Mouse (Mus musculus) CH12.LX (cell line): ENCODE data around the gene Pcyt2. TPM values are rescaled to one million over a fixed set of nuclear protein-coding genes. Genes with fewer than 3 reads are reported as not detected.

ENCODE experiments used
- DNase-seq: peaks from one replicate; pipeline ENCODE4 v3.0.0-alpha.2; 2013; ENCODE audit errors: extremely low read depth
- H3K27ac ChIP-seq: 2 replicates; pipeline ENCODE4 v1.5.1; 2012; ENCODE audit warnings: low read depth, mild to moderate bottlenecking, control low read depth, moderate library complexity; ENCODE audit not compliant: insufficient read depth
- H3K27me3 ChIP-seq: replicated peaks from 2 replicates; pipeline ENCODE3; 2012; ENCODE audit warnings: inconsistent platforms
- H3K36me3 ChIP-seq, 2 experiments: replicated peaks in 1 of 2; 2 replicates each; pipeline versions ENCODE3 to v1.6.1; 2012; ENCODE audit warnings: inconsistent platforms in 1 of 2, low read length in 1 of 2, mild to moderate bottlenecking in 1 of 2, mixed read lengths in 1 of 2, moderate library complexity in 1 of 2; ENCODE audit not compliant: control insufficient read depth in 1 of 2, insufficient read depth in 1 of 2
- H3K4me1 ChIP-seq, 2 experiments: 2 replicates each; pipeline ENCODE4 v1.6.1; 2012; ENCODE audit warnings: inconsistent platforms in 1 of 2, moderate library complexity in 1 of 2; ENCODE audit not compliant: insufficient read depth in 2 of 2, control insufficient read depth in 1 of 2
- H3K4me2 ChIP-seq: 2 replicates; pipeline ENCODE4 v1.6.1; 2012; ENCODE audit warnings: low read depth, mild to moderate bottlenecking, control low read depth; ENCODE audit not compliant: poor library complexity, insufficient read depth, severe bottlenecking
- H3K4me3 ChIP-seq, 3 experiments: fragments of 150-350 bp in 1 of 3; sonication (generic) in 1 of 3; replicated peaks in 1 of 3; 2 replicates each; pipeline versions ENCODE3 to v1.5.1; 2011 to 2012; ENCODE audit warnings: low read depth in 2 of 3, low read length in 2 of 3, mild to moderate bottlenecking in 2 of 3, moderate library complexity in 2 of 3, control low read depth in 1 of 3, improper control_type of control experiment in 1 of 3, inconsistent platforms in 1 of 3, mixed read lengths in 1 of 3; ENCODE audit not compliant: poor library complexity in 1 of 3
- H3K79me2 ChIP-seq: replicated peaks from 2 replicates; pipeline ENCODE4 v1.6.1; 2012; ENCODE audit warnings: mild to moderate bottlenecking, moderate library complexity; ENCODE audit not compliant: control insufficient read depth, poor library complexity, insufficient read depth, severe bottlenecking; ENCODE audit errors: extremely low read depth
- H3K9ac ChIP-seq: 2 replicates; pipeline ENCODE4 v1.6.1; 2012; ENCODE audit warnings: low read depth, mild to moderate bottlenecking, control low read depth, moderate library complexity; ENCODE audit not compliant: insufficient read depth
- H3K9me3 ChIP-seq: replicated peaks from 2 replicates; pipeline ENCODE3; 2012; ENCODE audit warnings: low read length, inconsistent platforms, mixed read lengths
- CHD1 ChIP-seq: IDR thresholded peaks from 2 replicates; pipeline ENCODE4 v1.6.1; 2012; ENCODE audit warnings: low read depth, low read length, improper control_type of control experiment, inconsistent platforms
- CHD2 ChIP-seq: IDR thresholded peaks from 2 replicates; pipeline ENCODE4 v1.6.1; 2011; ENCODE audit warnings: low read length, improper control_type of control experiment
- CTCF ChIP-seq, 2 experiments: IDR thresholded peaks in 1 of 2; conservative IDR thresholded peaks in 1 of 2; 2 replicates each; pipeline ENCODE4 v1.5.1; 2011 to 2012; ENCODE audit warnings: low read depth in 2 of 2, low read length in 2 of 2, improper control_type of control experiment in 1 of 2, inconsistent platforms in 1 of 2, mild to moderate bottlenecking in 1 of 2, moderate library complexity in 1 of 2
- ELF1 ChIP-seq: IDR thresholded peaks from 2 replicates; pipeline ENCODE4 v1.6.1; 2014; ENCODE audit warnings: low read depth, mild to moderate bottlenecking, inconsistent platforms, low read length, improper control_type of control experiment
- ETS1 ChIP-seq: conservative IDR thresholded peaks from 2 replicates; pipeline ENCODE4 v1.6.1; 2012; ENCODE audit warnings: low read depth, mild to moderate bottlenecking, inconsistent platforms, low read length, improper control_type of control experiment, moderate library complexity
- IRF4 ChIP-seq: IDR thresholded peaks from 2 replicates; pipeline ENCODE4 v1.6.1; 2014; ENCODE audit warnings: low read depth, mild to moderate bottlenecking, inconsistent platforms, low read length, improper control_type of control experiment
- JUN ChIP-seq: IDR thresholded peaks from 2 replicates; pipeline ENCODE4 v1.6.1; 2011; ENCODE audit warnings: low read depth, mild to moderate bottlenecking, low read length, improper control_type of control experiment, moderate library complexity; ENCODE audit not compliant: insufficient read depth
- JUND ChIP-seq: conservative IDR thresholded peaks from 2 replicates; pipeline ENCODE4 v1.6.1; 2011; ENCODE audit warnings: low read depth, low read length, improper control_type of control experiment
- KAT2A ChIP-seq: IDR thresholded peaks from 2 replicates; pipeline ENCODE4 v1.6.1; 2012; ENCODE audit warnings: low read length, improper control_type of control experiment, inconsistent platforms; ENCODE audit not compliant: insufficient replicate concordance
- MAFK ChIP-seq: IDR thresholded peaks from 2 replicates; pipeline ENCODE4 v1.6.1; 2011; ENCODE audit warnings: low read length, improper control_type of control experiment; ENCODE audit not compliant: insufficient replicate concordance
- MAX ChIP-seq: IDR thresholded peaks from 2 replicates; pipeline ENCODE4 v1.6.1; 2011; ENCODE audit warnings: low read length, improper control_type of control experiment
- MAZ ChIP-seq: IDR thresholded peaks from 2 replicates; pipeline ENCODE4 v1.6.1; 2012; ENCODE audit warnings: low read depth, mild to moderate bottlenecking, inconsistent platforms, low read length, improper control_type of control experiment, moderate library complexity
- MEF2A ChIP-seq: IDR thresholded peaks from 2 replicates; pipeline ENCODE4 v1.6.1; 2014; ENCODE audit warnings: low read depth, mild to moderate bottlenecking, inconsistent platforms, low read length, improper control_type of control experiment, borderline replicate concordance
- MYC ChIP-seq: IDR thresholded peaks from 2 replicates; pipeline ENCODE4 v1.6.1; 2011; ENCODE audit warnings: low read depth, mild to moderate bottlenecking, improper control_type of control experiment, low read length
- NELFE ChIP-seq: IDR thresholded peaks from 2 replicates; pipeline ENCODE4 v1.6.1; 2011; ENCODE audit warnings: low read depth, low read length, improper control_type of control experiment
- NRF1 ChIP-seq: IDR thresholded peaks from 2 replicates; pipeline ENCODE4 v1.6.1; 2014; ENCODE audit warnings: low read depth, mild to moderate bottlenecking, inconsistent platforms, low read length, improper control_type of control experiment, moderate library complexity
- PAX5 ChIP-seq: IDR thresholded peaks from 2 replicates; pipeline ENCODE4 v1.6.1; 2012; ENCODE audit warnings: low read length, inconsistent platforms, mixed read lengths
- RCOR1 ChIP-seq: conservative IDR thresholded peaks from 2 replicates; pipeline ENCODE4 v1.6.1; 2012; ENCODE audit warnings: low read depth, mild to moderate bottlenecking, inconsistent platforms, low read length, improper control_type of control experiment
- SIN3A ChIP-seq: IDR thresholded peaks from 2 replicates; pipeline ENCODE4 v1.6.1; 2012; ENCODE audit warnings: low read length, improper control_type of control experiment, inconsistent platforms
- TCF12 ChIP-seq: IDR thresholded peaks from 2 replicates; pipeline ENCODE4 v1.6.1; 2014; ENCODE audit warnings: low read depth, mild to moderate bottlenecking, inconsistent platforms, low read length, improper control_type of control experiment
- USF1 ChIP-seq: IDR thresholded peaks from 2 replicates; pipeline ENCODE4 v1.6.1; 2014; ENCODE audit warnings: low read depth, mild to moderate bottlenecking, inconsistent platforms, low read length, improper control_type of control experiment
- ZC3H11A ChIP-seq: IDR thresholded peaks from 2 replicates; pipeline ENCODE4 v1.6.1; 2012; ENCODE audit warnings: low read depth, mild to moderate bottlenecking, inconsistent platforms, low read length, improper control_type of control experiment
- ZNF384 ChIP-seq: IDR thresholded peaks from 2 replicates; pipeline ENCODE4 v1.6.1; 2012; ENCODE audit warnings: low read depth, low read length, improper control_type of control experiment, inconsistent platforms
- dilution Hi-C: fragments of 300-500 bp; cut with MboI; formaldehyde crosslinking; loops from 2 replicates; pipeline ENCODE4 v1.14.3; 2020; ENCODE audit warnings: low sequenced_read_pairs; ENCODE audit not compliant: extremely low pct_unique_long_range_greater_than_20kb, extremely low pct_ligation_motif_present
- in situ Hi-C: fragments of 300-500 bp; cut with MboI; formaldehyde crosslinking; loops from 3 replicates; pipeline ENCODE4 v1.14.3; 2019; ENCODE audit warnings: low sequenced_read_pairs, low pct_ligation_motif_present, low pct_unique_long_range_greater_than_20kb, mixed read lengths
- polyA plus RNA-seq: library from polyadenylated mRNA; unstranded; fragments of >175 nt; gene quantifications from 2 replicates; pipeline ENCODE4 v1.2.1, GENCODE M21; 2012; ENCODE audit warnings: low read depth; ENCODE audit not compliant: insufficient read length
- total RNA-seq, 2 experiments: library from RNA; depleted of rRNA; stranded (reverse); fragments of 300-350 nt in 1 of 2; fragments of >200 nt in 1 of 2; gene quantifications; 2 replicates each; pipeline ENCODE4 v1.2.3; 2012 to 2014

Pcyt2 gene
- total and polyA plus RNA-seq, 3 experiments: 154 to 166 (median 155) TPM

GRCm38 (mm10) chr11:120666617-120667016 lies 48.9 kb upstream of the Pcyt2 start:
- Histone ChIP-seq H3K4me3 (no peak overlapping the region), H3K27me3 (peaks cover 33% of the 10 kb centered on the region), H3K4me1 (peaks cover 0 to under 1% of the 10 kb centered on the region in 2 experiments; a peak in 1 of 4 replicates), H3K9ac (no peak overlapping the region), H3K4me2 (no peak overlapping the region), H3K36me3 (no peaks in the 10 kb centered on the region), H3K79me2 (no peaks in the 10 kb centered on the region), H3K27ac (no peak overlapping the region), H3K9me3 (no peaks in the 10 kb centered on the region)
- dilution Hi-C loops (no loop called here), in situ Hi-C loops (no loop called here)
- no peak for DNase-seq
- no peak for TF ChIP-seq MAFK
- TF ChIP-seq NELFE: no peak
- TF ChIP-seq KAT2A: no peak
- TF ChIP-seq SIN3A: no peak
- no peak for TF ChIP-seq ELF1
- TF ChIP-seq ZNF384: no peak

- H3K36me3 ChIP-seq: no peaks in the 10 kb centered on the region
- no peaks in the 10 kb centered on the region for H3K4me1 ChIP-seq
- no peak overlapping the region for H3K4me3 ChIP-seq
- no peak overlapping the region for H3K4me2 ChIP-seq
- peaks cover 37% of the 10 kb centered on the region for H3K27me3 ChIP-seq
- in situ Hi-C loops (no loop called here), dilution Hi-C loops (no loop called here)
- H3K9me3 ChIP-seq: peaks cover under 1% of the 10 kb centered on the region
- H3K27ac ChIP-seq: no peak overlapping the region
- no peak for DNase-seq
- no peak overlapping the region for H3K9ac ChIP-seq
- no peak for TF ChIP-seq CTCF (conservative IDR thresholded peaks at IDR 0.05 in 1 of 2, IDR thresholded peaks at IDR 0.05 in 1 of 2; ENCODE audit: low read depth in 2 of 2, low read length in 2 of 2)
- no peak for TF ChIP-seq ELF1
- no peaks in the 10 kb centered on the region for H3K79me2 ChIP-seq
These were observed 47.7 kb upstream of the Pcyt2 start for GRCm38 (mm10) chr11:120665406-120665805.

GRCm38 (mm10) chr11:120663714-120664113 lies 46.0 kb upstream of the Pcyt2 start:
- peaks cover 0 to 8% of the 10 kb centered on the region in 2 experiments; a peak in 2 of 4 replicates for H3K4me1 ChIP-seq
- no peak overlapping the region for H3K4me2 ChIP-seq
- peaks cover 7% of the 10 kb centered on the region for H3K9me3 ChIP-seq
- H3K36me3 ChIP-seq: no peaks in the 10 kb centered on the region
- dilution Hi-C loops (no loop called here), in situ Hi-C loops (no loop called here)
- DNase-seq: no peak
- no peak overlapping the region for H3K4me3 ChIP-seq
- no peak overlapping the region for H3K27ac ChIP-seq
- no peaks in the 10 kb centered on the region for H3K79me2 ChIP-seq
- H3K9ac ChIP-seq: no peak overlapping the region
- no peak for TF ChIP-seq ZNF384
- TF ChIP-seq MAZ: no peak
- TF ChIP-seq RCOR1: no peak
- no peak for TF ChIP-seq KAT2A
- no peak for TF ChIP-seq NRF1
- no peak for TF ChIP-seq TCF12
- no peak for TF ChIP-seq IRF4
- TF ChIP-seq JUN: no peak
- no peak for TF ChIP-seq CHD1
- TF ChIP-seq ETS1: no peak
- no peak for TF ChIP-seq USF1
- no peak for TF ChIP-seq MEF2A
- TF ChIP-seq MAX: no peak
- no peak for TF ChIP-seq CTCF (conservative IDR thresholded peaks at IDR 0.05 in 1 of 2, IDR thresholded peaks at IDR 0.05 in 1 of 2; ENCODE audit: low read depth in 2 of 2, low read length in 2 of 2)
- no peak for TF ChIP-seq CHD2
- no peak for TF ChIP-seq JUND
- no peak for TF ChIP-seq PAX5
- no peak for TF ChIP-seq MYC
- TF ChIP-seq ELF1: no peak
- no peak for TF ChIP-seq ZC3H11A
- H3K27me3 ChIP-seq: peaks cover 50% of the 10 kb centered on the region
